Mouse (Mus musculus) forebrain, embryonic 14.5 days (tissue): Measurements from ENCODE around the gene Casz1. TPM values are rescaled to one million over a fixed set of nuclear protein-coding genes. Genes with fewer than 3 reads are reported as not detected.

Source experiments
- ATAC-seq: fragments of 200-750 bp; cut with Nextera tagmentation; 2 replicates; pipeline ENCODE4 v1.8.0; 2017; ENCODE audit warnings: mild to moderate bottlenecking, moderate library complexity
- DNase-seq: peaks from one replicate; pipeline ENCODE4 v3.0.0-alpha.2; 2015; ENCODE audit warnings: low spot score
- H3K27ac ChIP-seq: fragments of 300-500 bp; sonication (generic); 2 replicates; pipeline ENCODE4 v1.5.1; 2014; ENCODE audit warnings: low read depth, mild to moderate bottlenecking, control low read depth, low read length, moderate library complexity
- H3K27me3 ChIP-seq: fragments of 300-500 bp; sonication (generic); replicated peaks from 2 replicates; pipeline ENCODE4 v1.6.1; 2014; ENCODE audit warnings: low read length, control low read depth, mixed read lengths; ENCODE audit not compliant: control insufficient read depth, insufficient read depth
- H3K36me3 ChIP-seq: fragments of 300-500 bp; sonication (generic); 2 replicates; pipeline ENCODE4 v1.6.1; 2014; ENCODE audit warnings: low read length, control low read depth; ENCODE audit not compliant: control insufficient read depth, insufficient read depth
- H3K4me1 ChIP-seq: fragments of 300-500 bp; sonication (generic); 2 replicates; pipeline ENCODE4 v1.6.1; 2014; ENCODE audit warnings: antibody characterized with exemption, low read length, control low read depth; ENCODE audit not compliant: control insufficient read depth, insufficient read depth
- H3K4me2 ChIP-seq: fragments of 300-500 bp; sonication (generic); 2 replicates; pipeline ENCODE4 v1.6.1; 2014; ENCODE audit warnings: mild to moderate bottlenecking, control low read depth, low read length
- H3K4me3 ChIP-seq: fragments of 300-500 bp; sonication (generic); 2 replicates; pipeline ENCODE4 v1.5.1; 2014; ENCODE audit warnings: low read depth, low read length, control low read depth
- H3K9ac ChIP-seq: fragments of 300-500 bp; sonication (generic); 2 replicates; pipeline ENCODE4 v1.6.1; 2014; ENCODE audit warnings: mild to moderate bottlenecking, low read length, control low read depth, moderate library complexity
- H3K9me3 ChIP-seq: fragments of 300-500 bp; sonication (generic); replicated peaks from 2 replicates; pipeline ENCODE4 v1.6.1; 2016; ENCODE audit warnings: low read length, control low read depth, mixed read lengths; ENCODE audit not compliant: control insufficient read depth
- WGBS: fragments of 180-500 bp; shearing (Covaris S2); extraction: QIAGEN DNeasy Blood & Tissue Kit; methylation state at CpG from one replicate; pipeline ENCODE4 v1.1.7; 2014; 5-methylcytosine and 5-hydroxymethylcytosine counted together
- polyA plus RNA-seq: library from polyadenylated mRNA; unstranded; fragments of >200 nt; fragmentation: Nextera tagmentation; extraction: Ambion mirVana; gene quantifications from 2 replicates; pipeline ENCODE4 v1.2.1, GENCODE M21; 2014

Casz1 gene
- polyA plus RNA-seq, 1 experiment from 2014 or later, result 0.57 TPM

- no peaks in the 10 kb centered on the region for H3K36me3 ChIP-seq
- no peaks in the 10 kb centered on the region for H3K27me3 ChIP-seq
- no peak overlapping the region; the same call in 1 of the 2 replicates for H3K9ac ChIP-seq
- ATAC-seq (peak; percentile 24), DNase-seq (no peak)
- peak overlapping the region; percentile 55 for H3K4me2 ChIP-seq
- H3K4me3 ChIP-seq, result peak overlapping the region; percentile 16; the same call in 1 of the 2 replicates
- WGBS, result 35% methylated on average over 7 of the region's 7 CpGs
- no peaks in the 10 kb centered on the region for H3K9me3 ChIP-seq
- peaks cover 40% of the 10 kb centered on the region for H3K4me1 ChIP-seq
- H3K27ac ChIP-seq, result peak overlapping the region; percentile 81; the same call in 1 of the 2 replicates
These were observed 55.2 kb downstream of the Casz1 start for GRCm38 (mm10) chr4:148859415-148859814.

DNA sequence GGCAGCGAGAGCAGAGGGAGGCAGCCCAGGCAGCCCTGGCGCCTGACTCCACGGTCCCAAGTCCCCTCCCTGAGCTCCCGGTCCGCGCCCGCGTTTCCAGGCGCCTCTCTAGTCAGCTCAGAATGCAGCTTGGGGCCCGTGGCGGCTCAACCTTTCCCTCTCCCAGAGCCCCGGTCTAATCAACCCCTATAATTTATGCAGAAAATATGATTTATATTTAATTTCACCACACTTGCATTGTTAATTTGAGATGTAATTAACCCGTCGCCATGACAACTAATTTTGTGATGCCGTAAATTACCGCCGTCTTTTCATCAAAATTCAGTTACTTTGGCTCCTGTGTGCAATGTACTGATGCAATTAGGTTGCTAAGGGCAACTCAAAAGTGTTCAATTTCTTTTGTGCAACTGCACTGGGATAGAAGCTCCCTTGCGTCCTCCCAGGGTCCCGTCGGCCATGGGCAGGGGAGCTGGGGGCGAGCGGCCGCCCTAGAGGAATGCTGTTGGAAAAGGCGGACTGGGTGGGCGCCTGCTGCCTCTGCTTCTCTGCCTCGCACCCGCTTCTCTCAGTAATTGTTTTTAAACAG lies 55.8 kb downstream of the Casz1 start:
- peak overlapping the region; percentile 41; the same call in 1 of the 2 replicates for H3K9ac ChIP-seq

GRCm38 (mm10) chr4:148860636-148861035 lies 56.4 kb downstream of the Casz1 start:
- ATAC-seq, result no peak
- H3K9me3 ChIP-seq, result no peaks in the 10 kb centered on the region
- peaks cover 38% of the 10 kb centered on the region for H3K4me1 ChIP-seq
- WGBS, result 6% methylated on average over 7 of the region's 7 CpGs
- DNase-seq, result peak; percentile 68
- peak overlapping the region; percentile 55 for H3K4me2 ChIP-seq
- H3K36me3 ChIP-seq, result no peaks in the 10 kb centered on the region
- peak overlapping the region; percentile 41; the same call in 1 of the 2 replicates for H3K9ac ChIP-seq
- H3K4me3 ChIP-seq, result peak overlapping the region; percentile 16
- H3K27ac ChIP-seq, result peak overlapping the region; percentile 81
- no peaks in the 10 kb centered on the region for H3K27me3 ChIP-seq

More for the DNA sequence above, 55.8 kb downstream of the Casz1 start:
- H3K27ac ChIP-seq, result peak overlapping the region; percentile 81
- peaks cover 40% of the 10 kb centered on the region for H3K4me1 ChIP-seq
- peak; percentile 88 for ATAC-seq
- under 1% methylated on average over 27 of the region's 27 CpGs for WGBS
- H3K4me3 ChIP-seq, result peak overlapping the region; percentile 16
- no peaks in the 10 kb centered on the region for H3K36me3 ChIP-seq
- peak overlapping the region; percentile 55 for H3K4me2 ChIP-seq
- H3K9me3 ChIP-seq, result no peaks in the 10 kb centered on the region
- no peaks in the 10 kb centered on the region for H3K27me3 ChIP-seq
- peak; percentile 92 for DNase-seq

GRCm38 (mm10) chr4:148866812-148867470 lies 62.7 kb downstream of the Casz1 start:
- Histone ChIP-seq H3K9me3 (no peaks in the 10 kb centered on the region), H3K27ac (0 out of 2 replicates have a peak overlapping the region, but pooled peaks have one; percentile 22), H3K4me1 (peaks cover 36% of the 10 kb centered on the region), H3K4me2 (no peak overlapping the region), H3K36me3 (no peaks in the 10 kb centered on the region), H3K27me3 (no peaks in the 10 kb centered on the region), H3K4me3 (no peak overlapping the region), H3K9ac (no peak overlapping the region)
- 2% methylated on average over 12 of the region's 12 CpGs for WGBS
- peak; percentile 74 for DNase-seq
- peak; percentile 49 for ATAC-seq

- ATAC-seq, result peak; percentile 66
- peak; percentile 92 for DNase-seq
- Histone ChIP-seq H3K36me3 (no peaks in the 10 kb centered on the region), H3K4me2 (no peak overlapping the region), H3K27ac (peak overlapping the region; percentile 22; the same call in 1 of the 2 replicates), H3K4me3 (no peak overlapping the region), H3K9me3 (no peaks in the 10 kb centered on the region), H3K27me3 (no peaks in the 10 kb centered on the region; the same call in 1 of the 2 replicates), H3K4me1 (peaks cover 37% of the 10 kb centered on the region), H3K9ac (no peak overlapping the region)
- 38% methylated on average over 11 of the region's 11 CpGs for WGBS
These were observed 63.6 kb downstream of the Casz1 start for GRCm38 (mm10) chr4:148867721-148868397.

- DNase-seq, result peak; percentile 69
- no peak overlapping the region for H3K27ac ChIP-seq
- no peak for ATAC-seq
- peaks cover 37% of the 10 kb centered on the region for H3K4me1 ChIP-seq
- H3K4me2 ChIP-seq, result no peak overlapping the region
- no peak overlapping the region for H3K4me3 ChIP-seq
- no peak overlapping the region for H3K9ac ChIP-seq
- 58% methylated on average over 7 of the region's 7 CpGs for WGBS
- H3K9me3 ChIP-seq, result no peaks in the 10 kb centered on the region
- no peaks in the 10 kb centered on the region for H3K36me3 ChIP-seq
- H3K27me3 ChIP-seq, result peaks cover 2% of the 10 kb centered on the region
These were observed 65.3 kb downstream of the Casz1 start for GRCm38 (mm10) chr4:148869566-148869965.

DNA sequence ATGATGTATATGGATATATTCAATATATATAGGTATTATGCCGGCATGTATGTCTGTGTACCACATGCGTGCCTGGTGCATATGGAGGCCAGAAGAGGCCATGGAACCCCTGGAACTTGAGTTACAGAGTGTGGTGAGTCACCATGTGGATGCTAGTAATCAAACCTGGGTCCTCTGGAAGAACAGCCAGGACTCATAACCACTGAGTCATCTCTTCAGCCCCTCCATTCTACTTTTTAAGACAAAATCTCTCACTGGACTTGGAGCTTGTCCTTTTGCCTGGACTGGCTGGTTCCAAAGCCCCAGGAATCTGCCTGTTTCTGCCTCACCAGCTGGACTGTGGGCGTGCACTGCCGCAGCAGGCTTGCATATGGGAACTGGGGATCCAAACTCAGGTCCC lies 66.3 kb downstream of the Casz1 start:
- Histone ChIP-seq H3K9ac (no peak overlapping the region), H3K4me1 (peaks cover 37% of the 10 kb centered on the region), H3K36me3 (no peaks in the 10 kb centered on the region), H3K4me3 (no peak overlapping the region), H3K4me2 (no peak overlapping the region), H3K9me3 (no peaks in the 10 kb centered on the region), H3K27me3 (peaks cover 9% of the 10 kb centered on the region), H3K27ac (no peak overlapping the region)
- DNase-seq, result no peak
- 91% methylated on average over 4 of the region's 4 CpGs for WGBS
- ATAC-seq, result no peak

GRCm38 (mm10) chr4:148871751-148872334 lies 67.6 kb downstream of the Casz1 start:
- H3K4me2 ChIP-seq, result no peak overlapping the region
- DNase-seq (peak; percentile 94), ATAC-seq (peak; percentile 78)
- H3K36me3 ChIP-seq, result no peaks in the 10 kb centered on the region
- H3K9me3 ChIP-seq, result no peaks in the 10 kb centered on the region
- H3K9ac ChIP-seq, result no peak overlapping the region
- no peak overlapping the region for H3K4me3 ChIP-seq
- peaks cover 47% of the 10 kb centered on the region for H3K4me1 ChIP-seq
- 0 out of 2 replicates have a peak overlapping the region, but pooled peaks have one; percentile 14 for H3K27ac ChIP-seq
- WGBS, result 16% methylated on average over 10 of the region's 10 CpGs
- peaks cover 9% of the 10 kb centered on the region for H3K27me3 ChIP-seq
